Mouse (Mus musculus) cortical plate, adult 2 months (tissue): ENCODE results near the gene Apbb2.

Experiments used
- CTCF ChIP-seq: fragments of 200-500 bp; IDR thresholded peaks from 2 replicates; pipeline ENCODE4 v1.5.1; 2011; ENCODE audit warnings: mild to moderate bottlenecking, control low read depth, low read length; ENCODE audit not compliant: insufficient read depth; ENCODE audit errors: extremely low read depth
- POLR2A ChIP-seq: fragments of 200-500 bp; IDR thresholded peaks from 2 replicates; pipeline ENCODE4 v1.6.1; 2011; ENCODE audit warnings: mild to moderate bottlenecking, low read length, control low read depth; ENCODE audit not compliant: insufficient read depth; ENCODE audit errors: extremely low read depth

- no peak for TF ChIP-seq POLR2A
- no peak for TF ChIP-seq CTCF
These were observed 176.3 kb downstream of the Apbb2 start for GRCm38 (mm10) chr5:66442260-66442659.
